Mouse (Mus musculus): ENCODE data around the gene St7.

St7 gene

DNA sequence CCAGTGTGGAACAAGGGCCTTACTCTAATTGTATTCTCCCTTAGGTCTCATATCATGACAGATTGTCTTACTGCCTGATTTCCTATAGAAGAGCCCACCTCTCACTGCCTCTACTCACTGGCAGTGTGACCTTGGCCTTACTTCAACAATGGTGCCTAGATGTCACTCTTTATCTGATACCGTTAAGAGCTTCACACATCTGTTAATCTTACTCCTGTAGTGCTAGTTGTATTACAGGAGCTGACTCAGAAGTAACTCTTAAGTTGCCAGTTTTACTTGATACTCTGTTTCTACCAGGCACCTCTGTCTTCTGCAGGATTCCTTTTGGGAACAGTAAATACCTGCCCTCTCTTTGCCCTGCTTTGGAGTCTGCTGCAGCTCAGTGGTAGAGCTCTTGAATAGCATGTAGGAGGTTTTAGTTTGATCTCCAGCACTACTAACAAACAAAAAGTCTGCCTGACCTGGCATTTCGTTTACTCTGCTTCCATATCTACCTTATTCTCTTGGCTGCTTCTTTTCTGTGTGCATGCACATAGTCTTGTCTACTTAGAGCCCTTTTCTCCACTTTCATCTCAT, 121.4 kb downstream of the St7 start:
- DNase-seq (ENCODE audit: low spot score in 2 of 2) = no peak

DNA sequence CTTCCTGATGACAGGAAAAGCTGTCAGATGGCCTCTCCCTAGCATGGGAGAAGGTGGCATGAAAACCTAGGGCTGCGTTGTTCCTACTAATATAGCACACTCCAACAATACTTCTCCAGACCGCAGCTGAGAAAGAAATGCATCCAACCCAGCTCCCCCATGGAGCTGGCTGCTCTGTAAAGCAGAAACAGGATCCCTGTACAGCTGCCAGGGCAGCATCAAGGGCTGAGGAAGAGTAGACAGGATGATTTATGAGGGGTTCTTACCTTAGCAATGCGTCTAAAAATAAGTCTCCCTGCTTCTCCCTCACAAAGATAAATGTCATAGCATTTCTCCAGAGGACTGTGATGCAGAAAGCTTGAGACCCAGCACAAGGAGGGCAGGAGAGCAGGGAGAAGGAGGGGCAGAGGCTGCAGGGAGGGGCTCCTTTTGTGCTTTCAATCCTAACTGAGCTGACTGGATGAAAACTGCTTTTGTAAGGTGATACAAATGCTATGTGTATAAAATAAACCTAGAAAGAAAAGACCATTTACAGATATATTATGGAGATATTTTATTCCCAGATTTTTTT, 124.2 kb downstream of the St7 start:
- no peak for DNase-seq (ENCODE audit: low spot score in 2 of 2)

DNA sequence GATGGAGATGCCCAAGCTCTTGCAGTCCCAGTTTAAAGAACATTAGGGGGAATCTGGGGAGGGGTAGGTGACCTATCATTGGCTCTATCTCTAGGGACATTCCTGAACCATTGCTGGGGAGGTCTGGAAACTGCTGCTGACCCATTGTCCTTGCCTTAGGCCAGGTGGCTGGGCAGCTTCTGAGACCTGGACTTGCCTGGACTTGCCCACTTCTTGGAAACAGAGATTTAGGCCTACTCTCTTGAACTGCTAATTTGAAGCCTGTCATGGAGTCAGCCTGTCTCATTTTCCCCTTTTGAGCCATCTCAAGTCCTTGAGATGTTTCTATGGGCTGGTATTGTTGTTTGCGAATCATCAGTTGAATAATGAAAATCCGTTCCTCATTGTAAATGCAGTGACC, 130.9 kb downstream of the St7 start:
- DNase-seq (ENCODE audit: low spot score in 2 of 2) = no peak

DNA sequence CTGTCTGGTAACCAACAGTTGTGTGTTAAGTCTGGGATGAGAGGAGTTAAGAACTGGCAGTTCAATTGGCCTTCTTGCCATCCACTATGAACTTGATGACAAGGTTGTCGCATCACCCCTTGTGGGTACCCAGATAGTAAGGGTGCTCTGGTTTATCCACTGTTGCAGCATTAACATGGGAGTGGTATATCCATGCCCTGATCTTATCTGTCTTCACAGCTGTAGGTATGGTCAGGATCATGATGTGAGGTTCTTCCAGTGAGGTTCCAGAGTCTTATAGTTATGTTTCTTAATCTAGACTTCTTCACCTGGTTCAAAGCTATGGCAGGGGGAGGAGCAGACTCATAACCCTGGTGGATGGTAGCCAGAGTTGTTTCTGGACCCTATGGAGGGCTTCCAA, 132.0 kb downstream of the St7 start:
- no peak for DNase-seq (ENCODE audit: low spot score in 2 of 2)

DNA sequence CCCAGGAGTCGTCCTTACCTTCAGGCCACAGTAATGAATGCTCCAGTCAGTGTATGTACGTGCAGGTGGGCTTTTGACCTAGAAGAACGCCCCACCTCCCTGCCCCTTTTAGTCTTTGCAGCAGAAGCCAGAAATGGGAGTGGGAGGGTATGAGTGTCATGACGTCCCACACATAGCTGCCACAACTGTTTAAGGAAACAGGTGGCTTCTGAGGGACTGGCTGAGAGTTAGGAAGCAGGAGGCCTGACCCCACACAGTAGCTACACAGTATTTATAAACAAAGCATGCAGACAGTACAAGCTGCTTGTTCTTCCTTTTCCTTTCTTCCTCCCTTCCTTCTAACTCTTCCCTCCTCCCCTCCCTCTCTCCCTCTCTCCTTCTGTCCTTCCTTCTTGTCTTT, 135.6 kb downstream of the St7 start:
- no peak for DNase-seq (ENCODE audit: low spot score in 2 of 2)

DNA sequence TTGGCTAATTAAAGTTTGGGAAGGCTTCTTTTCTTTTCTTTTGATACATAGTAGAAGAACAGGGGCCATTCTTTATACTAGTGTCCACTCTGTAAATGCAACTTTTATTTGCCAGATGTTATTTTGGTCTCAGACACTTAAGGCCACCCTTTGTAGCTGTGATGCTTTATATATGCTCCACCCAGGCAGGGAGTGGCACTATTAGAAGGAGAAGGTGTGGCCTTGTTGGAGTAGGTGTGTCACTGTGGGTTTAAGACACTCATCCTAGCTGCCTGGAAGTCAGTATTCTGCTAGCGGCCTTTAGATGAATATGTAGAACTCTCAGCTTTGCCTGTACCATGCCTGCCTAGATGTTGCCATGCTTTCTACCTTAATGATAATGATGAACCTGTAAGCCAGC, 137.2 kb downstream of the St7 start:
- no peak for DNase-seq (ENCODE audit: low spot score in 2 of 2)

DNA sequence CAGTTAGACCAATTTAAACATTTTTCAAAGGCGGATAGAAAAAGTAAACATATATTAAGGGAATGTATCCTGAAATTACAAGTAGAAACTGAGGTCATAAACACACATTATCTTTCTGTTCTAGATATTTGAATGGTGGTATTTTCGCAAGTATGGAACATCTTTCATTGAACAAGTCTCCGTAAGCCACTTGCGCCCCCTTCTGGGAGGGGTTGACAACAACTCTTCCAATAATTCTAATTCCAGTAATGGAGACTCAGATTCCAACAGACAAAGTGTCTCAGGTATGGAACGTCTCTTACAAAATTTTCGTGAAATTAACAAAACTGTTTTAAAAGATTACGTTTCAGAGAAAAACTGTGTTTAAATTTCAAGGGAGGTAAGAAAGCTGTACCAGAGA, 141.8 kb downstream of the St7 start:
- DNase-seq (ENCODE audit: low spot score in 2 of 2) = peak; percentile 39 to 49

DNA sequence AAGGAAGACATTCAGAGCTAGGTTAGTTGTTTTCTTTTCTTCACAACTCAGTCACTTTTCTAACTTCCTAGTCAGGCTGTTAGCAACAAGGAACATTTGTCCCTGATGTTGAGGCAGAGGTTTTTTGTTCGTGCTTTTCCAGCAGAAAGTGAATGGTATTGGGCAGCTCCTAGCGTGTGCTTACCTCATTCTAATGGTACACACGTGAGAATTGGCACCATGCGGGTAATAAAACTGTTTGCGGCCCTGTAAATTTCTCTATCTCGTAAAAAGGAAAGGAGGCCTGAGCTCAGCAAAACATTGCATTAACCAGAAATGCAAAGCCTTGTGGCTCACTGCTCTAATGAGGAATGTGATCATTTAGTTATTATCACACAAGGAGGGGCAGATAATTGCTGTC, 143.0 kb downstream of the St7 start:
- DNase-seq (ENCODE audit: low spot score in 2 of 2) = no peak

DNA sequence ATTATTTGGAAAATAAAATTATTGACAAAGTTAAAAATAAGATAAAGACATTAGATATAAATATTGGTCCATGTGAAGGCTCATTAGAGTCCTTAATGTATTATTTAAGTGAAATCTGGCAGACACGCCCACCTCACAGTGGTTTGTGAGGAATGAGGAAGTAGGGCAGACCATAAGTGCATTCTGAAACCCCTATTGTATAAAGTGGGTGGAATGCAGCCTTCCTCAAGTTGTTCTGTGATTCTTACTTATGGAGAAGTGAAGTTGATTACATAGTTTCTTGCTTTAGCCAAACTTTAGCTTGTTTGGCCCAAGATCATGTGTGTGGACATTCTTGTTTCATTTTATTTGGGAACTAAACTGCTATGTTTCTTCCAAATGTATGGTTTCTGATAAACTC, 144.9 kb downstream of the St7 start:
- no peak for DNase-seq (ENCODE audit: low spot score in 2 of 2)

DNA sequence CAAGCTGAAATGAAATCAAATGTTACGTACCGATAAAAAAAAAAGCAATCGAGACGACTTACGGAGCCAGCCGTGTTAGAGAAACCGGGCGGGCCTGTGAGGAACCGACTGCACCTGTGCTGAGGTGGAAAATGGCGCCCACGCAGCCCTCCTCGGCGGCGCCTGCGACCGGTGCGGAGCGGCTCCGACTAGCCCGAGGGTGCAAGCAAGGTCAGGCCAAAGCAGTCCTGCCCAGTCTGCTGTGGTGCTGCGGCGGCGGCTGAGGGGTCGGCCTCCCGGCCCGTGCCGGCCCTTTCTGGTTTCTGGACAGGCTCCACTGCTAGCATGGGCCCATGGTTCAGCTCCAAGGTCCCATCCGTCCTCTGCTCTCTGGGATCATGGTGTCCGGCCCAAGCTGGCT, 147.7 kb downstream of the St7 start:
- DNase-seq (ENCODE audit: low spot score in 2 of 2) = no peak

DNA sequence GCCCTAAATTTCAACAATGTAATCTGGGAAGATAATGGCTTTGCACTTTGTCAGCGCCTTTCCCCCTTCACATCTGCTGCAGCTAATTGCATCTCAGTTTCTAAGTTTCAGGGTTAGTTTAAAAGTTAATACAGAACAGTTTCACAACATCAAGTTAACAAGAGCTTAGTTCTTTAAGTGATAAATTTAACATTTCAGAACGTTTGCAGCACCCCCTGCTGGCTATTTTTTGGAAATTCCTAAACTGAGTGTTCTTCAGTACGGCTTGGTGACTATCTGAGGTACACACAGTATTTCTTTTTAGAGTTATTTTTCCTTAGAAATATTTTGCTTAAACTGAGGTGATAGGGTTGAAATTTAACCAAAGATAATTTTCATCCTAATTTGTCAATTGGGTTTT, 150.0 kb downstream of the St7 start:
- DNase-seq (ENCODE audit: low spot score in 2 of 2) = no peak

DNA sequence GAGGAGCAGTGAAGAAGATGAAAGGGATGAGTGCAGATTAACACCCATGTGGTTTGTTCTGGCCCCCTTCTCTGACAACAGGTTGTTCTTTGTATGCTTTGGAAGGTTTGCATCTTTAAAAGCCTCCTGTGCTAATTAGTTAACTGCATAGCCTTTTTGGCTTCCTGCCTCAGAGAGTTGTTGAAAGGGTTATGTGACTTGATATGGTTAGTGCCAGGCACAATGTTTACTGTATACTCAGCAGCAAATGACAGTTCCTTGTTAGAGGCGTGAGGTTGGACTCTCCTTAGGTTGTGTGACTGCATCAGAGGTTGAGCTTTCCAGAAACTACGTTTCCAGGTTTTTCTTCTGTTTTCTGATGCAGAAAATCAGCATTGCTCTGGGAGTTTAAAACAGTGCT, 158.6 kb downstream of the St7 start:
- no peak for DNase-seq (ENCODE audit: low spot score in 2 of 2)

DNA sequence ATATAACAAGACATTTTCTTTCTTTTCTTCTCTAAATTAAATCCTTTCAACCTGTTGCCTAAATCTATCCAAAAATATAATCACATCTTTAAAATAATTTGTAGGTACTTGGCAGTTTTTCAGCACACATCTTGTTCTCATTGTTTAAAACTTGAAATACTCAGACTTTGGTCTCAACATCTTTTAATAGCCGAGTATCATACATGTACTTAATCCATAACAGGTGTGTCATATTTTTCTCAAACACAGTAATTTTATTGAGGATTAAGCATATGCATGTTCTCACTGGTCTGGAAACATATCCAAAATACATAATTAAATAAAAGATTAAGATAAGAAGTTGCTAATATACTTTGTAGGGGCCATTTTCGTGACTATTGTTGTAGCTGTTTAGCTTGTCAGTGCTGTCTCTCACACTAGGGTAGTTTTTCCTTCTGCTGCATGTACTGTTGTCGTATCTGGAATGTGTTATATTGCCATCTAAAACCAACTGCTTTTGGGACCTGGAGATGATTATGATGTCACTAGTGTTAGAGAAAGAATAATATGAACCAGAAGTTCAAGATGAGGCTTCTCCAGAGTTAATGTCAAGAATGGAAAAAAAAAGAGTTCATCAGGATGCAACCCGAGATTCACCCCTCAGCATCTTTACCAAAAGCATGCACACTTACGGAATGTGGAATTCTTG, 161.0 kb downstream of the St7 start:
- no peak for DNase-seq (ENCODE audit: low spot score in 2 of 2)

DNA sequence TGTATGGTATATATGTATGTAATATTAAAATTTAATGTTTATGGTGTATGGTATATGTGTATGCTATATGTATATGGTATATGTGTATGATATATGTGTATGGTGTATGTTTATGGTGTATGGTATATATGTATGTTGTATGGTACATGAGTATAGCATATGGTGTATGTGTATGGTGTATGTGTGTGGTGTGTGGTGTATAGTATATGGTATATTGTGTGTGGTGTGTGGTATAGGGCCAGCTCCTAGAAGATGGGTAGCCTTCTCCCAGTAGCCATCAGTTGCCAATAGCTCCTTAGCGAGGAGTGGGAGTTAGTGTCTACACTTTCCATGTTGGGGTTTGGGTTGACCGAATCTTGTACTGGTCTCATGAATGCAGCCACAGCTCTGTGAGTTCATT, 162.9 kb downstream of the St7 start:
- DNase-seq (ENCODE audit: low spot score in 2 of 2) = no peak

DNA sequence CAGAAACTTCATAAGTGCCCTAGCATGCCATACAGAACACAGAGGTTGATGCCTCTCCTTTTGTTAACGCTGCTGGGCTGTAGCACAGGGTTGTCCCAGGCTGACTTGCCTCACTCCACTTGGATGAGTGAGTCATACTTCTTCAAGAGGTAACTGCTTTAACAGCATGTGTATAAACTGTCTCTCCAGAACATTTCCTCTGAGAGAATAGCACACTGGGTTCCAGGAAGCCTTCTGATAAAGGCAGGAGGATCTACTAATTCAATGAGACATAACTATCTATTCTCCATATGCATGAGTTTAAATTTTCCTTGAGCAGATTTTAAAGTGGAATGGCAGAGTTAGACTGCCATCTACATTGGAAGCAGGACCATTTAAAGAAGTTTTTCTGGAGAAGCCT, 166.8 kb downstream of the St7 start:
- DNase-seq (ENCODE audit: low spot score in 2 of 2) = no peak

DNA sequence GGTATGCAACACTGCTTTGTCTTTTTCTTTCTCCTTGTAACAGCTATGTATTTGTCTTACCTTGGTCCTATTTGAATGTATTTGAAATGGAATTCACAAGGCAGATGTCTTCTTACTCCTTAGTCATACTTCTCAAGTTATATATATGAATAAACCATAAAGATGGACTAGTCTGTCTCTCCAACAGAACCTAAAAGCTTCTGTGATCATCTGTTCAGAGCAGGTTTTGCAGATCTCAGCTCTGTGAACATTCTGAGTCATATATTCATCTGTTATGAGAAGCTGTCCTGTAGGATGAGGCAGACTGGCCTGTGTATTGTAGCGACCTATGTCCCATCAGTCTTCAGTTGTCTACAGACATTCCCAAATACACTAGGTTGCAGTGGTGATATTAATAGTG, 167.7 kb downstream of the St7 start:
- DNase-seq (ENCODE audit: low spot score in 2 of 2) = no peak

DNA sequence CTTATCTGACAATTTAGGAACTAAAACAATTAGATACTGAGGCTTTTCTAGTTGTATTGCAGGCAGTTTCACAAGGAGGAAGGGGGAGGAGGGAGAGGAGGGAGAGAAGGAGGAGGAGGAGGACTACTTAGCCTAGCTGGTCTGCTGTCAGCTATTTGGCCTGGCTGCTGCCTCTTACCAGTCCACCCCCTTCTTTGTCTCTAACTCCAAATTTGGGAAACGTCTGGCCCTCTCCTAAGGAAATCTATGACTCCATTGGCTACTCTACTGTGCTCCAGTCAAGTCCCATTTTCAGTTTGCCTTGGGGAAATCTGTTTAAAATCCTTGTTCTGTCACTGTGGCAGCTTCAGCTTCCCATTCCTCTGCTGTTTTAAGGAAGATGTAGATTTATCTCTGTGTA, 175.1 kb downstream of the St7 start:
- DNase-seq (ENCODE audit: low spot score in 2 of 2) = no peak

DNA sequence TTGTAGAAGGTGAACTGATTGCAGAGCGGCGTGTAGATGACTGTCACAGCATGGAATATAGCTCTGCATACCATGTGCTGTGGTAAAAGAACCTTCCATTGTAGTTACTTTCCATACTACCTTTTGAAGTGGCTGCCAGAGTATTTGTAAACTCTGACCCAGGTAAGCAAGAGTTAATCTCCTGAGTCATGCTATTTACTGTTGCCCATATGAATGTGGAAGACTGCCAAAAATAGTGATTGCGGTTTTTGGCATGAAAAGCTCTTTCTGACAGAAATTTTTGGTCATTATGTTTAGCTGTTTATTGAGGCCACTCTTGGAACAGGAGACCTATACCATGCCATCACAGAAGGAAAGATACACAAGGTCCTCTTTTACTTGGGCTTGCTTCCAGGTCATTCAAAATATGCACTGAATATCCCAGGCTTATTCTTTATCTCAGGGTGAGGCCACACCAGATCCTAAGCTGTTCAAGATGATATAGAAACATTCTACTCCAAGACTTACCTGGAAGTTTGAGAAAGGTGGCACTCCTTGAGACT, 179.2 kb downstream of the St7 start:
- no peak for DNase-seq (ENCODE audit: low spot score in 2 of 2)

DNA sequence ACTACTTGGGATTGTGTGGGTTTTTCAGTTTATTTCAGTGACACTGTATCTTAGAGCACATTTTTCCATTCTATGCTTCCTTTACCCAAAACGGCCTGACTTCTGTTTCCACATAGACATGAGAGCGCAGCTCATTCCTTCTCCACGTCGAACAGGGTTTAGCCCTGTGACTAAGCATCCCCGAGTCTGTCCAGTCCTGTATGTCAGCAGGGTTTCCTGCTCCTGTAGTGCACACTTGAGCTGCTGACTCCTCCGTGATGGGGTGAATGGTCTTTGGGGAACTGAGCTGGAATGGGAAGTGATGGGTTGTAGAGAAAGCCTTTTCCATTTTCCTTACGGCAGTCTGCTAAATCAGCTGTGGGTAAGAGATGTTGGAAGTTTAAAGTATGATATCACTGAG, 182.9 kb downstream of the St7 start:
- no peak for DNase-seq (ENCODE audit: low spot score in 2 of 2)

DNA sequence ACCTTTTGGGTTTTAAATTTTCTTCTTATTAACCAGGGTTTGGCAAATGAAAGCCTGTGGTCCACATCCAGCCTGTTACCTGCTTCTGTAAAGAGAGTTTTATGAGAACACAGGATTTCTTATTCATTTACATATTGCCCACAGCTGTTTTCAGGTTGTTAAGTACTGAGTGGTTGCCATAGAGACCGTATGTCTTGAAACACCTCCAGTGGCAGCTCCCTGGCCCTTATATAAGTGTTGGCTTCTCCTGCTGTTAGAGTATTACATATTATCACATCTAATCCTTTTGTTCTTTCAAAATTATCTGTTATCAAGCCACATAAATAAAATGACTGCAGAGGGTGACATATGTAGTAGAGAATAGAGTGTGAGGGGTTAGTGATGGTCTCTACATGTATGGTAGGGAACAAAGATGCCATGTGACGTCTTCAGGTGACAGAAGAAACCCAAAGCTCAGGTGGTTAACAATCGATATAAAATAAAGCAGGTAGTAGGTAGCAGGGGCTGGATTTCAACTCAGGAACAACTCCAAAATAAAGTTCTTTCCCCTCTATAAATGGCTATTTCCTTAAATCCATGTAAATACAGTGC, 183.4 kb downstream of the St7 start:
- DNase-seq (ENCODE audit: low spot score in 2 of 2) = no peak

DNA sequence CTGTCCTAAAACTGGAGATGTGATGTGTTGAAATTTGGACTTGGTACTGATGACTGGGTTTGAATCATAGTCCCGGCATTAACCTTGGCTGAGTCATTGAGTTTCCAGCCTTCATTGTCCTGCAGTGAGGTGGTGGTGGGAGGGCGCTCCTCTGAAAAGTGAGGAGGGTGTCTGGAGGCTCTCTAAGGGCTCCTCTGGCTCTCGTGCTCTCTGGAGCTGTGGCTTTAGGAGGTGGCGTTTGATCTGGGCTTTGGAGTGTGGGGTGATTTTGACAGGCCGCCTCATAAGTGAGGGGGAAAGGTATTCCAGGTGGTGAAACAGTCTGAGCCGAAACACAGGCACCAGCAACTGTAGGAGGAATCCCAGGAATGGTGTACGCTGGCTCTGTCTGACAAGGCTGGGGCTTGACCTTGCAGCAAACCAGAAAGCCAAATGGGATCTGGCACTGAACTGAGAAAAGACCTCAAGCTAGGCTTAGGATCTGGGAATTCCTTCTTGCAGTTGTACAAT, 184.0 kb downstream of the St7 start:
- no peak for DNase-seq (ENCODE audit: low spot score in 2 of 2)

DNA sequence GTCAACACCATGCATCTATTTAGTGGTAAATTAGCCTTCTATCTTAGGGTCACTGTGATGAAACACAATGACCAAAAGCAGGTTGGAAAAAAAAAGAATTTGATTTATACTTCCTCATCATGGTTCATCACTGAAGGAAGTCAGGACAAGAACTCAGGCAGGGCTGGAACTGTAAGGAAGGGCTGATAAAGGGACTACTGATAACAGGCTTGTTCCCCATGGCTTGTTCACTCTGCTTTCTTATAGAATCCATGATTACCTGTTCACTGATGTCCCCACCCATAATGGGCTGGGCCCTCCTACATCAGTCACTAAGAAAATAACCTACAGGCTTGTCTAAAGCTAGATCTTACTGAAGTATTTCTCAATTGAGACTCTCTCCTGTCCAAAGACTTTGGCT, 190.2 kb downstream of the St7 start:
- DNase-seq (ENCODE audit: low spot score in 2 of 2) = no peak

DNA sequence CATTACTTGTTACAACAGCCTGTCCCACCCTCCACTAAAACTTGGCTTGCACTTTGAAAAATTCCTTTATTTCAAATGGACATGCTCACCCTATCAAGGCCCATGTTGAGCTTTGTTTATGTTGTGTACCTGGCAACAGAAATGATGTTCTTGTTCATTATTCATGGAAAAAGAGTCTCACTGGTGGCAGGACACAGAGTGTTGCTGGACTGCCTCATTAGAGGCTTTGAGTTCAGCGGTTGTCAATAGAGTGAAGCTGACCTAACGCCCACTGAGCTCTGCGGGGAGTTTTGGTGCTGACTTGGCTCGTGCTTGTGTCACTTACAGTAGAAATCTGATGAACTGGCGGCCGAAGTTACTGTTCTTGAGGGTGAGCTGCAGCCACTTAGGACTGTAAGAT, 195.0 kb downstream of the St7 start:
- DNase-seq (ENCODE audit: low spot score in 2 of 2) = no peak

Data from urinary bladder, adult 18-20 months (tissue).